Mouse (Mus musculus) forebrain, postnatal 0 days (tissue): ENCODE measurements around the gene Nrap. TPM values are rescaled to one million over a fixed set of nuclear protein-coding genes. Genes with fewer than 3 reads are reported as not detected.

Experiments
- ATAC-seq: fragments of 200-750 bp; cut with Nextera tagmentation; 2 replicates; pipeline ENCODE4 v1.8.0; 2017; ENCODE audit warnings: mild to moderate bottlenecking, moderate library complexity
- DNase-seq: peaks from one replicate; pipeline ENCODE4 v3.0.0-alpha.2; 2015
- H3K27ac ChIP-seq: fragments of 300-500 bp; sonication (generic); 2 replicates; pipeline ENCODE4 v1.5.1; 2014; ENCODE audit warnings: low read depth, mild to moderate bottlenecking, antibody characterized with exemption, low read length, moderate library complexity, mixed read lengths
- H3K27me3 ChIP-seq: fragments of 300-500 bp; sonication (generic); 2 replicates; pipeline ENCODE4 v1.6.1; 2014; ENCODE audit warnings: mild to moderate bottlenecking, low read length, mixed read lengths; ENCODE audit not compliant: insufficient read depth
- H3K36me3 ChIP-seq: fragments of 300-500 bp; sonication (generic); 2 replicates; pipeline ENCODE4 v1.6.1; 2014; ENCODE audit warnings: mild to moderate bottlenecking, moderate library complexity; ENCODE audit not compliant: insufficient read depth
- H3K4me1 ChIP-seq: fragments of 300-500 bp; sonication (generic); 2 replicates; pipeline ENCODE4 v1.6.1; 2014; ENCODE audit warnings: antibody characterized with exemption; ENCODE audit not compliant: insufficient read depth
- H3K4me2 ChIP-seq: fragments of 300-500 bp; sonication (generic); 2 replicates; pipeline ENCODE4 v1.6.1; 2014; ENCODE audit warnings: low read depth, mild to moderate bottlenecking, moderate library complexity
- H3K4me3 ChIP-seq: fragments of 300-500 bp; sonication (generic); 2 replicates; pipeline ENCODE4 v1.5.1; 2014; ENCODE audit warnings: low read depth, low read length, mixed read lengths
- H3K9ac ChIP-seq: fragments of 300-500 bp; sonication (generic); 2 replicates; pipeline ENCODE4 v1.6.1; 2014; ENCODE audit warnings: mild to moderate bottlenecking
- H3K9me3 ChIP-seq: fragments of 300-500 bp; sonication (generic); 2 replicates; pipeline ENCODE4 v1.6.1; 2016; ENCODE audit warnings: low read length
- CTCF ChIP-seq: sonication (generic); IDR thresholded peaks from 2 replicates; pipeline ENCODE4 v1.5.1; 2016; ENCODE audit warnings: antibody characterized with exemption, control low read depth, low read depth
- whole genome bisulfite sequencing: fragments of 180-500 bp; shearing (Covaris S2); extraction: QIAGEN DNeasy Blood & Tissue Kit; methylation state at CpG from one replicate; pipeline ENCODE4 v1.1.7; 2014; 5-methylcytosine and 5-hydroxymethylcytosine counted together
- polyA plus RNA-seq: library from polyadenylated mRNA; unstranded; fragments of >200 nt; fragmentation: Nextera tagmentation; extraction: Ambion mirVana; gene quantifications from 2 replicates; pipeline ENCODE4 v1.2.1, GENCODE M21; 2015
- total RNA-seq: library from RNA; depleted of rRNA; stranded (reverse); fragments of >200 nt; gene quantifications from 2 replicates; pipeline ENCODE4 v1.2.3, GENCODE M21; 2014; rRNA removed

Gene Nrap
- total RNA-seq (0.76 and 0.85 TPM in 2 replicates), polyA plus RNA-seq (0.64 and 0.86 TPM in 2 replicates)

- Histone ChIP-seq H3K27me3 (no peaks in the 10 kb centered on the region), H3K36me3 (no peaks in the 10 kb centered on the region), H3K4me2 (no peak within 1 kb of the TSS), H3K4me1 (no peaks in the 10 kb centered on the region), H3K4me3 (no peak within 1 kb of the TSS), H3K9ac (no peak within 1 kb of the TSS), H3K27ac (no peak within 1 kb of the TSS), H3K9me3 (no peaks in the 10 kb centered on the region)
- TF ChIP-seq CTCF: no peak
- no peak for ATAC-seq
- whole genome bisulfite sequencing: 90% methylated on average over 11 of the region's 11 CpGs
- DNase-seq: no peak
Measured at GRCm38 (mm10) chr19:56389879-56390278, at the start of gene Nrap. Gene Nrap, minus strand, starts transcription at chr19:56390037.

- WGBS: 90% methylated on average over 6 of the region's 6 CpGs
- Histone ChIP-seq H3K4me2 (no peak overlapping the region), H3K4me3 (no peak overlapping the region), H3K36me3 (0 out of 2 replicates have a peak, but pooled peaks cover 5% of the 10 kb centered on the region), H3K27ac (no peak overlapping the region), H3K27me3 (no peaks in the 10 kb centered on the region), H3K9ac (no peak overlapping the region), H3K4me1 (no peaks in the 10 kb centered on the region), H3K9me3 (no peaks in the 10 kb centered on the region)
- no peak for TF ChIP-seq CTCF
- no peak for ATAC-seq
- no peak for DNase-seq
Measured at GRCm38 (mm10) chr19:56439072-56439434, 49.2 kb upstream of the Nrap start.

- 0 out of 2 replicates have a peak, but pooled peaks cover 5% of the 10 kb centered on the region for H3K36me3 ChIP-seq
- ATAC-seq (no peak), DNase-seq (no peak)
- no peak overlapping the region for H3K4me3 ChIP-seq
- no peak for TF ChIP-seq CTCF
- no peak overlapping the region for H3K4me2 ChIP-seq
- no peaks in the 10 kb centered on the region for H3K9me3 ChIP-seq
- H3K27me3 ChIP-seq: no peaks in the 10 kb centered on the region
- H3K27ac ChIP-seq: no peak overlapping the region
- WGBS: 82% methylated on average over 7 of the region's 7 CpGs
- H3K9ac ChIP-seq: no peak overlapping the region
- no peaks in the 10 kb centered on the region for H3K4me1 ChIP-seq
Measured at GRCm38 (mm10) chr19:56438357-56439071, 48.7 kb upstream of the Nrap start.

GRCm38 (mm10) chr19:56436380-56436779 lies 46.5 kb upstream of the Nrap start:
- Histone ChIP-seq H3K9ac (no peak overlapping the region), H3K27me3 (no peaks in the 10 kb centered on the region), H3K4me1 (no peaks in the 10 kb centered on the region), H3K4me3 (no peak overlapping the region), H3K9me3 (no peaks in the 10 kb centered on the region), H3K4me2 (no peak overlapping the region), H3K27ac (no peak overlapping the region), H3K36me3 (0 out of 2 replicates have a peak, but pooled peaks cover 5% of the 10 kb centered on the region)
- no peak for TF ChIP-seq CTCF
- DNase-seq (no peak), ATAC-seq (no peak)
- WGBS: 82% methylated on average over 13 of the region's 13 CpGs

GRCm38 (mm10) chr19:56433581-56433980 lies 43.7 kb upstream of the Nrap start:
- no peak overlapping the region for H3K27ac ChIP-seq
- 95% methylated on average over 7 of the region's 7 CpGs for WGBS
- no peaks in the 10 kb centered on the region for H3K27me3 ChIP-seq
- H3K36me3 ChIP-seq: 0 out of 2 replicates have a peak, but pooled peaks cover 5% of the 10 kb centered on the region
- H3K9me3 ChIP-seq: no peaks in the 10 kb centered on the region
- no peak for ATAC-seq
- no peak overlapping the region for H3K4me3 ChIP-seq
- H3K4me1 ChIP-seq: no peaks in the 10 kb centered on the region
- DNase-seq: no peak
- no peak overlapping the region for H3K9ac ChIP-seq
- H3K4me2 ChIP-seq: no peak overlapping the region
- no peak for TF ChIP-seq CTCF

GRCm38 (mm10) chr19:56432706-56433105 lies 42.9 kb upstream of the Nrap start:
- Histone ChIP-seq H3K36me3 (0 out of 2 replicates have a peak, but pooled peaks cover 5% of the 10 kb centered on the region), H3K4me2 (no peak overlapping the region), H3K9me3 (no peaks in the 10 kb centered on the region), H3K27me3 (no peaks in the 10 kb centered on the region), H3K9ac (no peak overlapping the region), H3K27ac (no peak overlapping the region), H3K4me3 (no peak overlapping the region), H3K4me1 (no peaks in the 10 kb centered on the region)
- WGBS: 82% methylated on average over 10 of the region's 10 CpGs
- DNase-seq (no peak), ATAC-seq (no peak)
- TF ChIP-seq CTCF: no peak

- Histone ChIP-seq H3K27ac (no peak overlapping the region), H3K36me3 (no peaks in the 10 kb centered on the region), H3K27me3 (no peaks in the 10 kb centered on the region), H3K9me3 (no peaks in the 10 kb centered on the region), H3K4me3 (no peak overlapping the region), H3K9ac (no peak overlapping the region), H3K4me1 (0 out of 2 replicates have a peak, but pooled peaks cover 4% of the 10 kb centered on the region), H3K4me2 (no peak overlapping the region)
- 74% methylated on average over 8 of the region's 8 CpGs for WGBS
- ATAC-seq (peak; percentile 47; the same call in 1 of the 2 replicates), DNase-seq (no peak)
- peak; percentile 54 for TF ChIP-seq CTCF
Measured at GRCm38 (mm10) chr19:56430369-56430768, 40.5 kb upstream of the Nrap start.
